In genomic region chr12:46609580-46610311, GRCm38 (mm10) we compare ENCODE assay signal across 11 mouse cellular contexts.
DNase-seq lines count a peak whose midpoint lies in the region; ATAC-seq lines count a peak whose summit lies in the region.
"Had no signal": no experiment of that assay in that cellular context is flagged by ENCODE, and none has a peak within 500 bp of the region (broad histone marks: within the 10 kb centered on the region; RNA-seq: fewer than 3 reads in every experiment).

No protein-coding gene starts in this region.

- H3K9ac ChIP-seq in intestine, embryonic 16.5 days (ENCODE audit: low read depth, low read length): no peak overlapping the region
- H3K9ac ChIP-seq: heart, embryonic 15.5 days had no signal

- no peak for ATAC-seq in intestine, embryonic 16.5 days

- 54% methylated on average over 12 of the region's 12 CpGs for WGBS in embryonic facial prominence, embryonic 10.5 days
- whole genome bisulfite sequencing in midbrain, embryonic 10.5 days: 30% methylated on average over 12 of the region's 12 CpGs
- WGBS in intestine, embryonic 16.5 days: 55% methylated on average over 12 of the region's 12 CpGs

- 0 out of 2 replicates have a peak, but pooled peaks cover 4% of the 10 kb centered on the region for H3K4me1 ChIP-seq in embryonic facial prominence, embryonic 10.5 days
- peaks cover 27% of the 10 kb centered on the region for H3K4me1 ChIP-seq in midbrain, embryonic 10.5 days
- H3K4me1 ChIP-seq in intestine, embryonic 16.5 days (ENCODE audit: control insufficient read depth, insufficient read depth, low read length): no peaks in the 10 kb centered on the region
- H3K4me1 ChIP-seq: heart, embryonic 15.5 days; limb, embryonic 10.5 days had no signal

- no peak overlapping the region for H3K4me2 ChIP-seq in intestine, embryonic 16.5 days (ENCODE audit: low read depth, low read length)
- H3K4me2 ChIP-seq: heart, embryonic 15.5 days had no signal

- intact Hi-C loops in heart, postnatal 36 days (cut with DNase I): no loop called here

- no peaks in the 10 kb centered on the region for H3K9me3 ChIP-seq in embryonic facial prominence, embryonic 10.5 days
- no peaks in the 10 kb centered on the region for H3K9me3 ChIP-seq in midbrain, embryonic 10.5 days (replicated peaks)
- H3K9me3 ChIP-seq in intestine, embryonic 16.5 days (ENCODE audit: control insufficient read depth, low read length): no peaks in the 10 kb centered on the region
- H3K9me3 ChIP-seq: heart, embryonic 15.5 days; limb, embryonic 10.5 days had no signal

- peak; percentile 10 for DNase-seq in embryo, embryonic 11 days
- no peak for DNase-seq in embryo, embryonic 9.5 days (ENCODE audit: extremely low spot score)
- peak; percentile 18 for DNase-seq in MEL-GATA-1-ER (ENCODE audit: extremely low read depth, low read depth)
- DNase-seq in embryonic facial prominence, embryonic 10.5 days (ENCODE audit: low spot score): peak; percentile 11
- DNase-seq in midbrain, embryonic 10.5 days (ENCODE audit: low spot score): peak; percentile 35
- no peak for DNase-seq in ovary, postnatal 14 days (ENCODE audit: low spot score)
- no peak for DNase-seq in heart, postnatal 36 days

- H3K36me3 ChIP-seq in embryonic facial prominence, embryonic 10.5 days (replicated peaks): no peaks in the 10 kb centered on the region
- H3K36me3 ChIP-seq in midbrain, embryonic 10.5 days: no peaks in the 10 kb centered on the region
- H3K36me3 ChIP-seq in intestine, embryonic 16.5 days (ENCODE audit: control insufficient read depth, insufficient read depth, low read length): no peaks in the 10 kb centered on the region
- H3K36me3 ChIP-seq: heart, embryonic 15.5 days; limb, embryonic 10.5 days had no signal

- no peak overlapping the region for H3K27ac ChIP-seq in embryonic facial prominence, embryonic 10.5 days (replicated peaks)
- no peak overlapping the region; the same call in 1 of the 2 replicates for H3K27ac ChIP-seq in midbrain, embryonic 10.5 days (replicated peaks)
- H3K27ac ChIP-seq in intestine, embryonic 16.5 days (ENCODE audit: low read length): no peak overlapping the region
- H3K27ac ChIP-seq: heart, embryonic 15.5 days; limb, embryonic 10.5 days had no signal

- no peak overlapping the region for H3K4me3 ChIP-seq in embryonic facial prominence, embryonic 10.5 days
- no peak overlapping the region for H3K4me3 ChIP-seq in midbrain, embryonic 10.5 days
- no peak overlapping the region for H3K4me3 ChIP-seq in intestine, embryonic 16.5 days (ENCODE audit: low read length)
- H3K4me3 ChIP-seq: heart, embryonic 15.5 days; limb, embryonic 10.5 days had no signal

- no peaks in the 10 kb centered on the region for H3K27me3 ChIP-seq in embryonic facial prominence, embryonic 10.5 days (replicated peaks; ENCODE audit: low read depth, poor library complexity, severe bottlenecking)
- no peaks in the 10 kb centered on the region for H3K27me3 ChIP-seq in midbrain, embryonic 10.5 days (ENCODE audit: low read depth, poor library complexity, severe bottlenecking)
- no peaks in the 10 kb centered on the region for H3K27me3 ChIP-seq in intestine, embryonic 16.5 days (replicated peaks; ENCODE audit: control insufficient read depth, insufficient read depth, low read length)
- H3K27me3 ChIP-seq: CH12.LX; heart, embryonic 15.5 days had no signal

Comparison
In these comparisons a context has a peak if more than half of its experiments do, and no peak if none do; other contexts are left out.
1. DNase-seq: peak in embryo, embryonic 11 days (single experiment), MEL-GATA-1-ER (single experiment), embryonic facial prominence, embryonic 10.5 days (single experiment) and midbrain, embryonic 10.5 days (single experiment); none in embryo, embryonic 9.5 days (single experiment), ovary, postnatal 14 days (single experiment) and heart, postnatal 36 days (0 of 2).